Mouse (Mus musculus) heart, postnatal 0 days (tissue): ENCODE results near the gene D17Wsu92e.

Experiments used
- CTCF ChIP-seq: IDR thresholded peaks from 2 replicates; pipeline ENCODE4 v1.5.1; 2016; ENCODE audit warnings: antibody characterized with exemption, control low read depth, low read depth
- EP300 ChIP-seq: IDR thresholded peaks from 2 replicates; pipeline ENCODE4 v1.6.1; 2016; ENCODE audit warnings: antibody characterized with exemption, low read depth

GRCm38 (mm10) chr17:27811980-27812379 is 8.5 kb downstream of the D17Wsu92e start:
- TF ChIP-seq EP300 (no peak), CTCF (no peak)
